Mouse (Mus musculus) midbrain, embryonic 13.5 days (tissue): ENCODE results near the gene Atrnl1. TPM values are rescaled to one million over a fixed set of nuclear protein-coding genes. Genes with fewer than 3 reads are reported as not detected.

Experiments used
- ATAC-seq: fragments of 200-750 bp; cut with Nextera tagmentation; 2 replicates; pipeline ENCODE4 v1.8.0; 2017; ENCODE audit warnings: mild to moderate bottlenecking, moderate TSS enrichment, moderate library complexity
- H3K27ac ChIP-seq: fragments of 300-500 bp; sonication (generic); 2 replicates; pipeline ENCODE4 v1.5.1; 2015; ENCODE audit warnings: inconsistent platforms, mild to moderate bottlenecking, moderate library complexity
- H3K27me3 ChIP-seq: fragments of 300-500 bp; sonication (generic); 2 replicates; pipeline ENCODE4 v1.6.1; 2015; ENCODE audit warnings: mild to moderate bottlenecking, inconsistent platforms
- H3K36me3 ChIP-seq: fragments of 300-500 bp; sonication (generic); 2 replicates; pipeline ENCODE4 v1.6.1; 2015; ENCODE audit warnings: mild to moderate bottlenecking, inconsistent platforms
- H3K4me1 ChIP-seq: fragments of 300-500 bp; sonication (generic); replicated peaks from 2 replicates; pipeline ENCODE4 v1.6.1; 2015; ENCODE audit warnings: inconsistent platforms
- H3K4me2 ChIP-seq: fragments of 300-500 bp; sonication (generic); replicated peaks from 2 replicates; pipeline ENCODE4 v1.6.1; 2015; ENCODE audit warnings: moderate library complexity, mild to moderate bottlenecking, inconsistent platforms
- H3K4me3 ChIP-seq: fragments of 300-500 bp; sonication (generic); replicated peaks from 2 replicates; pipeline ENCODE4 v1.5.1; 2015; ENCODE audit warnings: mild to moderate bottlenecking, inconsistent platforms
- H3K9ac ChIP-seq: fragments of 300-500 bp; sonication (generic); replicated peaks from 2 replicates; pipeline ENCODE4 v1.6.1; 2015; ENCODE audit warnings: mild to moderate bottlenecking, inconsistent platforms
- H3K9me3 ChIP-seq: fragments of 300-500 bp; sonication (generic); 2 replicates; pipeline ENCODE4 v1.6.1; 2016; ENCODE audit warnings: mild to moderate bottlenecking, inconsistent platforms
- WGBS: fragments of 180-500 bp; shearing (Covaris S2); methylation state at CpG from one replicate; pipeline ENCODE4 v1.1.7; 2015; 5-methylcytosine and 5-hydroxymethylcytosine counted together
- polyA plus RNA-seq: library from polyadenylated mRNA; unstranded; fragments of >200 nt; fragmentation: Nextera tagmentation; extraction: Ambion mirVana; gene quantifications from 2 replicates; pipeline ENCODE4 v1.2.1, GENCODE M21; 2015

Gene Atrnl1
- polyA plus RNA-seq, 1 experiment from 2014 or later = 10.2 TPM

- Histone ChIP-seq H3K27ac (no peak overlapping the region), H3K27me3 (no peaks in the 10 kb centered on the region), H3K36me3 (no peaks in the 10 kb centered on the region), H3K9me3 (no peaks in the 10 kb centered on the region), H3K4me1 (peaks cover 8% of the 10 kb centered on the region), H3K9ac (no peak overlapping the region), H3K4me2 (no peak overlapping the region), H3K4me3 (no peak overlapping the region)
- WGBS = 69% methylated on average over 9 of the region's 9 CpGs
- no peak for ATAC-seq
Measured at GRCm38 (mm10) chr19:57589516-57589915, 21.3 kb upstream of the Atrnl1 start.

- H3K4me1 ChIP-seq = peaks cover 5% of the 10 kb centered on the region
- ATAC-seq = no peak
- no peaks in the 10 kb centered on the region for H3K9me3 ChIP-seq
- H3K36me3 ChIP-seq = no peaks in the 10 kb centered on the region
- 84% methylated on average over 5 of the region's 5 CpGs for WGBS
- no peak overlapping the region for H3K4me2 ChIP-seq
- no peak overlapping the region for H3K27ac ChIP-seq
- H3K9ac ChIP-seq = no peak overlapping the region
- no peaks in the 10 kb centered on the region for H3K27me3 ChIP-seq
- no peak overlapping the region for H3K4me3 ChIP-seq
Measured at GRCm38 (mm10) chr19:57590895-57591294, 19.9 kb upstream of the Atrnl1 start.

GRCm38 (mm10) chr19:57591631-57592030 lies 19.2 kb upstream of the Atrnl1 start:
- Histone ChIP-seq H3K9ac (no peak overlapping the region), H3K4me3 (no peak overlapping the region), H3K9me3 (no peaks in the 10 kb centered on the region), H3K27me3 (no peaks in the 10 kb centered on the region), H3K27ac (no peak overlapping the region), H3K36me3 (no peaks in the 10 kb centered on the region), H3K4me1 (no peaks in the 10 kb centered on the region), H3K4me2 (no peak overlapping the region)
- 85% methylated on average over 10 of the region's 10 CpGs for WGBS
- no peak for ATAC-seq

DNA sequence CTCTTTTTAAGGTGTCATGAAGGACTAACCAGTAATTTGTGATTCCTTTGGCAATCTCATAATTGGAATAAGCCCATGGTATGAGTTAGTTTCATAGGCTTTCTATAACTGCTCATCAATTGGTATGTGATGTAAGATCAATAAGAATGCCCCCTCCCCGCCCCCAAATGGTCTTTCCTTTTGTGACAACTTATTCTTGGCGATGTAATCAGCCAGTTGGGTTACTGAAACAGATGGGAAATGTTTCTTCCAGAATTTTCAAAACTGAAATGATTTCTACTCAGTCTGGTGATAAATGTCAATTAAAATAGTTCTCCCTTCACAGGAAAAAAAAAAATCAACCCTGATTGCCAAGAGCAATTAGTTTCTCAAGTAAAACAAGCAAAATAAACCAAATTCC lies 18.5 kb upstream of the Atrnl1 start:
- H3K4me2 ChIP-seq = no peak overlapping the region
- no peaks in the 10 kb centered on the region for H3K9me3 ChIP-seq
- ATAC-seq = no peak
- 78% methylated on average over 2 of the region's 2 CpGs for WGBS
- no peak overlapping the region for H3K27ac ChIP-seq
- no peaks in the 10 kb centered on the region for H3K27me3 ChIP-seq
- no peaks in the 10 kb centered on the region for H3K4me1 ChIP-seq
- H3K9ac ChIP-seq = no peak overlapping the region
- H3K36me3 ChIP-seq = no peaks in the 10 kb centered on the region
- no peak overlapping the region for H3K4me3 ChIP-seq

DNA sequence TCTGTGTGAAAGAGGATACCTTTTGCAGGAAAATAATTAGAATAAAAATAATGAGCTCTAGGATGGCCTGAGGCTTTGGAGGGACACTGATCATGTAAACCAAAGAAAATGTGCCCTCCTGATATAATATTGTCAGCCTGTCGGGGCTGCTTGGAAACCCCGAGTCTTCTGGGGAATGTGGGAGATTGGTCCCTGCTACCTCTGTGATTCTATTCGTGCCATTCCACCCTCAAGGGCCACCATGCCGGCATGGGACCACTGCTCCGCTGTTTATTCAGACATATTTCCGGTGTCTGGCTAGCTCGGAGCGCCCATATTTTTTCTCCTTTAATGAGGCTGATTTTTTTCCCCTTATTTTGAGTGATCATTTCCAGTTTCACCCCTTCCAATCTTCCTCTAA lies 11.7 kb upstream of the Atrnl1 start:
- Histone ChIP-seq H3K27ac (peak overlapping the region; percentile 27), H3K4me3 (no peak overlapping the region), H3K36me3 (no peaks in the 10 kb centered on the region), H3K4me1 (peaks cover 16% of the 10 kb centered on the region), H3K4me2 (no peak overlapping the region), H3K27me3 (no peaks in the 10 kb centered on the region), H3K9ac (no peak overlapping the region), H3K9me3 (no peaks in the 10 kb centered on the region)
- 63% methylated on average over 8 of the region's 8 CpGs for WGBS
- no peak for ATAC-seq

- Histone ChIP-seq H3K9me3 (no peaks in the 10 kb centered on the region), H3K27me3 (no peaks in the 10 kb centered on the region), H3K4me1 (peaks cover 16% of the 10 kb centered on the region), H3K27ac (peak overlapping the region; percentile 35; the same call in 1 of the 2 replicates), H3K4me3 (no peak overlapping the region), H3K9ac (no peak overlapping the region), H3K4me2 (no peak overlapping the region), H3K36me3 (no peaks in the 10 kb centered on the region)
- 69% methylated on average over 16 of the region's 16 CpGs for WGBS
- no peak for ATAC-seq
Measured at GRCm38 (mm10) chr19:57600233-57600929, 10.5 kb upstream of the Atrnl1 start.

GRCm38 (mm10) chr19:57600930-57601328 lies 9.9 kb upstream of the Atrnl1 start:
- ATAC-seq = no peak
- no peak overlapping the region for H3K4me3 ChIP-seq
- no peak overlapping the region for H3K9ac ChIP-seq
- no peaks in the 10 kb centered on the region for H3K9me3 ChIP-seq
- H3K27ac ChIP-seq = no peak overlapping the region
- H3K36me3 ChIP-seq = no peaks in the 10 kb centered on the region
- 75% methylated on average over 2 of the region's 2 CpGs for WGBS
- no peaks in the 10 kb centered on the region for H3K27me3 ChIP-seq
- H3K4me2 ChIP-seq = no peak overlapping the region
- H3K4me1 ChIP-seq = peaks cover 16% of the 10 kb centered on the region

- H3K36me3 ChIP-seq = no peaks in the 10 kb centered on the region
- H3K9ac ChIP-seq = no peak overlapping the region
- no peak for ATAC-seq
- no peaks in the 10 kb centered on the region for H3K9me3 ChIP-seq
- no peak overlapping the region for H3K4me2 ChIP-seq
- peaks cover 14% of the 10 kb centered on the region for H3K4me1 ChIP-seq
- no peak overlapping the region for H3K27ac ChIP-seq
- H3K27me3 ChIP-seq = no peaks in the 10 kb centered on the region
- H3K4me3 ChIP-seq = no peak overlapping the region
- 73% methylated on average over 3 of the region's 3 CpGs for WGBS
Measured at GRCm38 (mm10) chr19:57603593-57603992, 7.2 kb upstream of the Atrnl1 start.

GRCm38 (mm10) chr19:57605941-57606340 lies 4.9 kb upstream of the Atrnl1 start:
- H3K4me2 ChIP-seq = no peak overlapping the region
- WGBS = 91% methylated on average over 3 of the region's 3 CpGs

GRCm38 (mm10) chr19:57606351-57606750 lies 4.5 kb upstream of the Atrnl1 start:
- Histone ChIP-seq H3K9ac (no peak overlapping the region), H3K4me2 (no peak overlapping the region), H3K36me3 (no peaks in the 10 kb centered on the region), H3K4me3 (no peak overlapping the region), H3K27me3 (no peaks in the 10 kb centered on the region), H3K27ac (no peak overlapping the region), H3K4me1 (peaks cover 14% of the 10 kb centered on the region), H3K9me3 (no peaks in the 10 kb centered on the region)
- no peak for ATAC-seq
- 97% methylated on average over 10 of the region's 10 CpGs for WGBS

More at GRCm38 (mm10) chr19:57605941-57606340, 4.9 kb upstream of the Atrnl1 start:
- no peak overlapping the region for H3K27ac ChIP-seq
- no peak for ATAC-seq
- no peaks in the 10 kb centered on the region for H3K9me3 ChIP-seq
- H3K4me3 ChIP-seq = no peak overlapping the region
- H3K36me3 ChIP-seq = no peaks in the 10 kb centered on the region
- H3K27me3 ChIP-seq = no peaks in the 10 kb centered on the region
- peaks cover 14% of the 10 kb centered on the region for H3K4me1 ChIP-seq
- H3K9ac ChIP-seq = no peak overlapping the region

DNA sequence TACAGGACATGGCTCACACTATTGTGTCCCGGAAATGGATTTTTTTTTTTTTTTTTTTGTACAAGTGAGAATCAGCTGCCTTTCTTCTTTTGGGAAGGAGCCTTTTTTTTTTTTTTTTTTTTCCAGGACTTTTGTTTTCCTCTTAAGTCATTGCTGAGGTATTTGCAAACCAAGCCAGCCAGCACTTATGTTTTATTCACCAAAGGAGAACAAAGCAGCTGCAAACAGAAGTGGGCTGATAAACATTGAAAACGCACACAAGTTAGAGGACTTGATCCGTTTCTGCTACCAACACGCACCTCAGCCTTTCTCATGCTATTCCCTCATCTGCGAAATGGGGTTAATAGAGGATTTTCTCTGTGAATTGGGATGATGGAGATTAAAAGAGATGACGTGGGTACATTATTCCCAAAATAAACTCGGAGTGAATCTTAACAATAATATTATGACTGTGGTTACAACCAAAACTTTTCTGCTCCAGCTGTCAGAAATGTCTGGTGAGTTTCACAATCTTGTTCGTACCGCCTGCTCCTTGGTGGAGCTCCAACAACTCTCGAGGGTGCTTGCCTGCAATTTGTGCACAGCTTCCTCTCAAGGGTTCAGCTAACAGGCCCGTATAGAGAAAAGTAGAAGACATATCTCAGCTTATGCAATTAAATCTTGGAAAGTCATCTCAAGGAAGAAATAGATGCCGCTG lies 1.3 kb upstream of the Atrnl1 start:
- ATAC-seq = no peak
- Histone ChIP-seq H3K9me3 (no peaks in the 10 kb centered on the region), H3K4me2 (peak overlapping the region; percentile 95), H3K27ac (peak overlapping the region; percentile 98), H3K27me3 (no peaks in the 10 kb centered on the region), H3K36me3 (no peaks in the 10 kb centered on the region), H3K4me3 (peak overlapping the region; percentile 83), H3K4me1 (peaks cover 35% of the 10 kb centered on the region), H3K9ac (peak overlapping the region; percentile 95)
- 10% methylated on average over 12 of the region's 12 CpGs for WGBS

DNA sequence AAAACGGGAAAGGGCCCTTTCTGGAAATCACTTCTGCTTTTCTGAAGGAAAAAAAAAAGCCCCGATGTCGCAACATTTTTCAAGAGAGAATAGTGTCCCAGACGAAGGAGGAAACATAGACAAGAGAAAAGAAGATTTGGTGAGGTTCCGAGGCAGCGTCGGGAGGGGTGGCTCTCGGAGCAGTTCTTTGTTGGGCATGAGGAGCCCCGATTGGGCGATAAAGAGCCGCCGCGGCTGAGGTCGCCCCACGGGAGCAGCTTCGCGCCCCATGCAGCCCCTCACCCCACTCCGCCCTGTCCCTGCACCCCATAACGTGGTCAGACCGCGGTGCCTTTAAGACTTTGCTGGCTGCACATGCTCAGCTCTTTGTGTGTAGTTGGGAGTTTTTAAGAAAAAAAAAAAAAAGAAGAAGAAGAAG lies 767 bp upstream of the Atrnl1 start:
- peak; percentile 47 for ATAC-seq
- under 1% methylated on average over 21 of the region's 21 CpGs for WGBS
- H3K27ac ChIP-seq = peak overlapping the region; percentile 98

More for the DNA sequence above, 767 bp upstream of the Atrnl1 start:
- Histone ChIP-seq H3K27me3 (no peaks in the 10 kb centered on the region), H3K4me3 (peak overlapping the region; percentile 83), H3K36me3 (no peaks in the 10 kb centered on the region), H3K4me1 (peaks cover 35% of the 10 kb centered on the region), H3K9me3 (no peaks in the 10 kb centered on the region), H3K4me2 (peak overlapping the region; percentile 95), H3K9ac (peak overlapping the region; percentile 95)
